Mouse (Mus musculus): ENCODE measurements around the gene D430042O09Rik.

GRCm38 (mm10) chr7:125731679-125732078, 24.0 kb downstream of the D430042O09Rik start:
- TF ChIP-seq POLR2A (IDR thresholded peaks at IDR 0.05; ENCODE audit: low read depth, low read length) (no peak), CTCF (IDR thresholded peaks at IDR 0.05; ENCODE audit: extremely low read depth, insufficient read length, insufficient replicate concordance, low read depth, low read length) (no peak)
